Mouse (Mus musculus) spleen, adult 18-20 months (tissue): Measurements from ENCODE around the gene Samd1.
"Not testable (repeated sequence)": the region's sequence is repeated elsewhere in the genome, so short reads cannot be mapped to it uniquely, and the experiment has no call there.

Experiments used
- DNase-seq, 2 experiments: peaks; one replicate each; pipeline ENCODE4 v3.0.0; 2022; ENCODE audit warnings: mixed read lengths in 2 of 2

The Samd1 gene

GRCm38 (mm10) chr8:83989243-83989642, 8.2 kb upstream of the Samd1 start:
- no peak for DNase-seq

- DNase-seq: no peak
These were observed 7.3 kb upstream of the Samd1 start for GRCm38 (mm10) chr8:83990170-83990569.

- no peak for DNase-seq
These were observed 5.0 kb upstream of the Samd1 start for GRCm38 (mm10) chr8:83992488-83992887.

GRCm38 (mm10) chr8:83994030-83994429, 3.4 kb upstream of the Samd1 start:
- no peak for DNase-seq

GRCm38 (mm10) chr8:83995973-83996372, 1.5 kb upstream of the Samd1 start:
- DNase-seq: no peak

- peak; percentile 82 to 83 for DNase-seq
These were observed 636 bp upstream of the Samd1 start for GRCm38 (mm10) chr8:83996567-83997505.

- peak; percentile 61 to 73 for DNase-seq
These were observed 972 bp downstream of the Samd1 start for GRCm38 (mm10) chr8:83998231-83999056.

GRCm38 (mm10) chr8:83999057-83999705, 1.7 kb downstream of the Samd1 start:
- DNase-seq: no peak

GRCm38 (mm10) chr8:83999825-84000224, 2.4 kb downstream of the Samd1 start:
- no peak for DNase-seq

GRCm38 (mm10) chr8:84001281-84002000, 4.0 kb downstream of the Samd1 start, which contains the start of gene 1700067K01Rik:
1700067K01Rik (plus strand) TSS chr8:84001502.
- no peak for DNase-seq

GRCm38 (mm10) chr8:84002957-84003611, 5.6 kb downstream of the Samd1 start:
- no peak for DNase-seq

GRCm38 (mm10) chr8:84003612-84004246, 6.3 kb downstream of the Samd1 start:
- no peak for DNase-seq

GRCm38 (mm10) chr8:84004533-84005201, 7.2 kb downstream of the Samd1 start:
- DNase-seq: peak; percentile 93 to 95

GRCm38 (mm10) chr8:84005502-84005901, 8.0 kb downstream of the Samd1 start:
- not testable (repeated sequence) for DNase-seq

GRCm38 (mm10) chr8:84008362-84008761, 10.9 kb downstream of the Samd1 start:
- DNase-seq: no peak

GRCm38 (mm10) chr8:84009876-84010275, 12.4 kb downstream of the Samd1 start:
- DNase-seq: peak; percentile 56 to 85

GRCm38 (mm10) chr8:84010625-84011611, 13.4 kb downstream of the Samd1 start:
- DNase-seq: peak; percentile 54 to 84

GRCm38 (mm10) chr8:84011705-84012498, 14.4 kb downstream of the Samd1 start, which contains the start of gene 2210011C24Rik:
2210011C24Rik (minus strand) TSS chr8:84012171.
- no peak for DNase-seq
